Mouse (Mus musculus) olfactory bulb, adult 2 months (tissue): ENCODE data around the gene Plbd1.

Experiments used
- CTCF ChIP-seq: fragments of 200-500 bp; IDR thresholded peaks from 2 replicates; pipeline ENCODE4 v1.5.1; 2012; ENCODE audit warnings: low read depth, mild to moderate bottlenecking, low read length, moderate library complexity; ENCODE audit not compliant: insufficient read depth
- POLR2A ChIP-seq: fragments of 200-500 bp; IDR thresholded peaks from 2 replicates; pipeline ENCODE4 v1.6.1; 2012; ENCODE audit warnings: mild to moderate bottlenecking, low read depth, low read length, moderate library complexity; ENCODE audit not compliant: insufficient read depth

GRCm38 (mm10) chr6:136633719-136634118, 28.0 kb downstream of the Plbd1 start:
- no peak for TF ChIP-seq CTCF
- TF ChIP-seq POLR2A: no peak
